Mouse (Mus musculus) left cerebral cortex, postnatal 14 days (tissue): ENCODE data around the gene Hcfc2. TPM values are rescaled to one million over a fixed set of nuclear protein-coding genes. Genes with fewer than 3 reads are reported as not detected.

Experiments
- DNase-seq, 2 experiments: peaks; one replicate each; pipeline ENCODE4 v3.0.0; 2021 to 2022; ENCODE audit warnings: low spot score in 2 of 2, mixed read lengths in 1 of 2
- intact Hi-C: fragments of 180-260 bp; cut with DNase I; formaldehyde crosslinking; loops from one replicate; pipeline ENCODE4 v1.15.1; 2025
- total RNA-seq, 2 experiments: library from RNA; stranded (reverse); gene quantifications; 2 replicates each; pipeline ENCODE4 v1.2.3; 2021

Hcfc2 gene
- total RNA-seq, 2 experiments from 2014 or later = 33.0 to 36.3 TPM

- intact Hi-C loops = loop anchor here (5.0 kb wide), 1 partner anchor 65 kb away; no protein-coding TSS in a partner anchor
- no peak for DNase-seq
These were observed 1.4 kb downstream of the Hcfc2 start for GRCm38 (mm10) chr10:82697305-82697898.

DNA sequence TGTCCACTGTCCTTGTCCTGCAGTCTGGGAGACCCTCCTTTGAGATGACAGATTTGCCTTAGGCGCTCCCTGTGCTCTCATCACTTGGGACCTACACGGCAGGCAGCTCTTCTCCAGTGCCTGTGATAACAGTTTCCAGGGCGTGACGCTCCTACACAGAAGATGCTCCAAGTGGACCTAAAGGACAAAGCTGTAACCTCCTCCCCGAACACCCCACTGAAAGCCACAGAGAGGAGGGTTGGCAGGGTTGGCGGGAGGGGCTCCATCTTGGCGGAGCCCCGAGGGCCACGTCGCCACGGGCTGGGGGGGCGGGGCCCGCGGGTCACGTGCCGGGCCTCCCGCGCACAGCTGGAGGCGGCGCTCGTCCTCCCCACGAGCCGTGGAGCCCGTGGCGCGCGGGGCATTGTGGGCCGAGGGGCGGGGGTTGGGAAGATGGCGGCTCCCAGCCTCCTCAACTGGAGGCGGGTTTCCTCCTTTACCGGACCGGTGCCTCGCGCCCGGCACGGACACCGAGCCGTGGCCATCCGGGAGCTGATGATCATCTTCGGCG, 2.8 kb downstream of the Hcfc2 start:
- intact Hi-C loops = loop anchor here (5.0 kb wide), 1 partner anchor 66 kb away; no protein-coding TSS in a partner anchor
- DNase-seq = peak; percentile 79 to 89

DNA sequence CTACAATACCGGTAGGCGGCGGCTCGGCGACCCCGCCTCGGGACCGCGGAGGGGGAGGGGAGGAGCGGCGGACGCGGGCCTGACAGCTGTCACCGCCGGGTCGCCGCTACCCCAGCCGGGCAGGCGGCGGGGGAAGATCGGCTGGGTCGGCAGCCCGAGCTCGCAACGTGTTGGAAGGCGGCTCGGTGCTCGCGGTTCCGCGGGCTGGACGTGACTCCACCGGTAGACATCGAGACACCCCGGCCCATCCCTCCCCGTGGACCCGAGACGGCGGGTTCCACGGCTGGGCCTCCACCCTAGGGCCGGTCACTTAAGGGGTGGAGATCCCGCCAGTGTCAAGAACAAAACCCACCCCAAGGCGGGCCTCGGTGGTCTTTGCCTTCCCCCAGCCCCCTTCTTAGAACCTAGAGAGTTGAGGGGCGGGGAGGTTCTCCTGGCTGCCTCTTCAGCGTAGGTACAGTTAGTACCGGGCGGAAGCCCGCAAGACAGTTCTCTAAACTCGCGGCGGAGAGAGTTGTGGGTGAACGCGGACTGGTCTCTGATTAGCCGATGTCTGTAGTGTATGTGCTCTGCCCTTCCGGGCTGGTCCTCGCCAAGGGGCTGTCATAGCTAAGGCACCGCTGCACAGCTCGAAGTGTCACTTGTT, 3.5 kb downstream of the Hcfc2 start:
- peak in 1 of 2 experiments; percentile 30 for DNase-seq
- intact Hi-C loops = loop anchor here (5.0 kb wide), 1 partner anchor 67 kb away; no protein-coding TSS in a partner anchor

- peak in 1 of 2 experiments; percentile 45 for DNase-seq
- intact Hi-C loops = no loop called here
These were observed 45.4 kb downstream of the Hcfc2 start for GRCm38 (mm10) chr10:82741354-82741753.

DNA sequence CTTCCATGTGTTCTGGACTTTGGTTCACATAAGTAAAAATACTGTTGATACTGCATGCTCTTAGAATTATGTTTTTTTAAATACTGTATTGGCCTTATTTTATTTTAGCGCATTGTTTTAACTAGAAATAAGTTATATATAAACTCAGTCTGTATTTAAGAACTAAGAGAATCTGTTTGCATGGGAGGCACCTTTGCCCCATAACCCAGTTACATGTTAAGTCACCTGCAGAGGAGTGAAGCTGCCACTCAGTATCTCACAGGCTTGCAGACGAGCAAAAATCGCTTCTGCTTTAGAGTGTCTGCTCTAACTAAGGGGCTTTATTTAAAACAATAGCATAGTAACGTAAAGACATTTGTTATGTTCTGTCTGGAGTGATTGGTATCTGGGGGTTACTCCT, 45.9 kb downstream of the Hcfc2 start:
- DNase-seq = no peak
- intact Hi-C loops = no loop called here

DNA sequence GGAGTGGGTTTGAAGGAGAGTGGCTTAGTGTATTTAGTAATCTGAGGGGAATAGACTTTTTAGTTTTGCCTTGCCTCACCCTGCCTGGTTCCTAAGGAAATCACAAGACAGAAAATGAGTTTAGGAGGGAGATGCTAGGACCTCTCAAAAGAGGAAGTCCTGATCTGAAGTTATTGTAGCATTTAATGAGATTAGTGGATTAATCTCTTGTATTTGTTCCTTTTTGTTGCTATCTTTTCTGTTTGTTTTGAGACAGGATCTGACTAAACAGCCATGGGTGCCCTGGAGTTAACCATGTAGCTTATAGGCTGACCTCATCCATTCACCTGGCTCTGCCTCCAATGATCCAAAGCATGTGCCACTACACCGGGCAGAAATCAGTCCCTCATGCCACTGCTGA, 46.6 kb downstream of the Hcfc2 start:
- no peak for DNase-seq
- intact Hi-C loops = no loop called here

DNA sequence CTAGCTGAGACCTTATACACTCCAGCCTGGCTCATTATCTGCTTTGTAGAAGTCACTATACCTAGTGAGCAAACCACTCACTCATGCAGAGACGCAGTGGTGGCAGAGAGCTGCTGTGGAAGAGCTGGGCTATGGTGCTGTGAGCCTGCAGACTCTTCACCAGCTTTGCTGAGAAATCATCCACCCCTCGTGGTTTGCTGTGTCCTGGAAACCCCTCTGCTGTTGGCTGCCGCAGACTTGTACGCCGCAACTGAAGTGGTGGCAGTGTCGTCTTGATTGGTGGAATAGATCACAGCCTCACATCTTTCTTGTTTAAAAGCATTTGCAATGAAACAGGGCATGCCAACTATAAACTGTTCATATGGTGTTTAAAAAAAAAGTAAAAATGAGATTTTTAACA, 48.3 kb downstream of the Hcfc2 start:
- intact Hi-C loops = no loop called here
- DNase-seq = peak in 1 of 2 experiments; percentile 60

- intact Hi-C loops = loop anchor here (5.0 kb wide), 1 partner anchor 33 kb away; no protein-coding TSS in a partner anchor
These were observed 49.3 kb downstream of the Hcfc2 start for GRCm38 (mm10) chr10:82745301-82745700.

DNA sequence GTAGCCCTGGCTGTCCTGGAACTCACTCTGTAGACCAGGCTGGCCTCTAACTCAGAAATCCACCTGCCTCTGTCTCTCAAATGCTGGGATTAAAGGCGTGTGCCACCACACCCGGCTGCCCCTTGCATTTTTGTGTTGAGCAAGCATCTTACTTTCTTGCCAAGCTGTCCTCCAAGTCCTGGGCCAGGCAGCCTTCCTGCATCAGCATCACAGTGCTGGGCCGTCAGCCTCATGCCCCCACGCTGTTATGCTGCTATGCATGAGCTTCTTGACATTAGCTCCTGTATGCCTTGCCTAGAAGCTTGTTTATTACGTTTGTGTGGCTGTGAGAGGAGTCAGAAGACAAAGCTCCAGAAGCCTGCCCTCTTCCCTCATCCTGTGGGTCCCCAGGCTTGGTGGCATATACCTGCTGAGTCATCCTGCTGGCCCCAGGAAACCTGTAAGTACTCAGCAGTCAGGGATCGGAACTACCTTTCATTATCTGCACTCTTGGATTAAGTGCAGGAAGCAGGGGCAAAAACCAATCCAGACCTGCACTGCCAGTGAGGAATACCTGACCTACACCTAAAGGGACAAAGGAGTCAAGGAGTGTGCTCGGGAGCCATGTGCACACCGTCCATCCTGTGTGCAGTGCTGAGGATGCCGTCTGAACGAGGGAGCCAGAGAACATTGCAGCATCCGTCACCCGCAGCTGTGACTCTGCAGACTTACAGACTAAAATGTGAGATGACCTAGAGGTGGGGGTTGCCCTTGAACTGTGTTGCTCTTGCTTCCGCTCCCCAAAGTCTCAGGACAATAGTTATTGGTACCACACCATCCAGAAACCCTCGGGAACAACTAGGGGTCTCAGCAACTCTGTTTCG, 51.3 kb downstream of the Hcfc2 start:
- no peak for DNase-seq
- intact Hi-C loops = loop anchor here (5.0 kb wide), 1 partner anchor 35 kb away; no protein-coding TSS in a partner anchor

More at GRCm38 (mm10) chr10:82745301-82745700, 49.3 kb downstream of the Hcfc2 start:
- DNase-seq = no peak

- DNase-seq = no peak
- intact Hi-C loops = loop anchor here (10.0 kb wide), 1 partner anchor 116 kb away; no protein-coding TSS in a partner anchor
These were observed 54.8 kb downstream of the Hcfc2 start for GRCm38 (mm10) chr10:82750778-82751177.

DNA sequence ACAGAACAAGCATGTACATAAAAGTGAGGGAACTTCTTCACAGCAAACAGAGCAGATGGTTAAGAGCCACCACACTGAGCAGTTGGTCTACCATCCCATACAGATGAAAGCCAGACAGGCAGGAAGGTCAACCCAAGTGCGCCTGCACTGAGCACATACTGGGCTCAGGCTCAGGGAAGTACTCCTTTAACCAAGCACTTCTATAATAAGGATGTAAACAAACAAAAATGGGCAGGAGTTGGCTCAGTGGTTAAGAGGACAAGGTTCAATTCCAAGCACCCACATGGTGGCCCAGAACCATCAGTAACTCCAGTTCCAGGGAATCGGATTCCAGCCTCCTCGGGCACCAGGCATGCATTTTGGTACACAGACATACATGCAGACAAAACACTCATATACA, 57.0 kb downstream of the Hcfc2 start:
- DNase-seq = no peak
- intact Hi-C loops = loop anchor here (10.0 kb wide), 1 partner anchor 118 kb away; no protein-coding TSS in a partner anchor

- intact Hi-C loops = loop anchor here (10.0 kb wide), 1 partner anchor 120 kb away; no protein-coding TSS in a partner anchor
- no peak for DNase-seq
These were observed 58.7 kb downstream of the Hcfc2 start for GRCm38 (mm10) chr10:82754642-82755041.

DNA sequence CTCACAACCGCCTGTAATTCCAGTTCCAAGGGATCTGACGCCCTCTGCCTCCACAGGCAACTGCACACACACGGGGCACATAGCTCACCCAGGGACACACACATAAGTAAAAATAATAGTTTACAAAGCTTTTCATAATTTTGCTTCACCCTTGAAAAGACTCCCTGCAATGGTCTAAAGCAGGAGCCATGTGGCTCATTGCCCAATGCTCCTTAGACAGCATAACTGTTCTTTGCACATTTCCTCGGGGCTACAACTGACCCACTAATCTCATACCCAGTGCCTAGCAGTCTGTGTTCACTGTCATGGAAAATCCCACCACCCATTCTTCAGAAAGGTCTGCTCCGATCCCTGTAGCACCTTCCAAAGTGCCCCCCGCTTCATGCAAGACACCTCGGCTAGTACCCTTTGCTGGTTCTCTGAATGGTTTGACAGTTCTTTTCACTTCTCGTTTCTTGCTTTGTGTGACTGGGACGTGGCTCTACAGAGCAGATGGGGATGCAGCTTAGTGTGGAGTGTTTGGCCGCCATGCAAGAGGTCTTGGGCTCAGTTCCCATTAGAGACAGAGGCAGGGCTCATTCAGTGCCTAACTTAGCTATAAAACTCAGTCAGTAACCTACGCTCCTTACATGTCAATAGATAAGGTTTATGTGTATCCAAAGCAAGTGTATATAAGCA, 59.4 kb downstream of the Hcfc2 start:
- intact Hi-C loops = loop anchor here (10.0 kb wide), 1 partner anchor 121 kb away; no protein-coding TSS in a partner anchor
- DNase-seq = no peak

DNA sequence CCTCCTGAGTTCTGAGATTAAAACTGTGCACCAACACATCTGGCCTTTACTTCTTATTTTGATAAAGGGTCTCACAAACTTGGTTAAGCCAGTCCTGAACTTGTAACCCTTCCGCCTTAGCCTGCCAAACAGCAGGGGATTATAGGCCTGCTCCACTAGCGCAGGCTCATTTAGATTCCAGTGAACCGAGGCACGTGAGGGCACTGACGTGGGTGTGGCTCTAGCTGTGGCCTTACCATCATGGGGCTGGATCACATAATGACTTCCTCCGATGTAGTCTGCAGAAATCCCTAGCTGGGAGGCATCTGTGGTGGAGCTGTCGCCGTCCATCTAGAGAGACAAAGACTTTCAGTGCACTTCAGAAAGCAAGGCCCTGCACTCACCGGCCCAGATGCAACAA, 60.5 kb downstream of the Hcfc2 start:
- no peak for DNase-seq

DNA sequence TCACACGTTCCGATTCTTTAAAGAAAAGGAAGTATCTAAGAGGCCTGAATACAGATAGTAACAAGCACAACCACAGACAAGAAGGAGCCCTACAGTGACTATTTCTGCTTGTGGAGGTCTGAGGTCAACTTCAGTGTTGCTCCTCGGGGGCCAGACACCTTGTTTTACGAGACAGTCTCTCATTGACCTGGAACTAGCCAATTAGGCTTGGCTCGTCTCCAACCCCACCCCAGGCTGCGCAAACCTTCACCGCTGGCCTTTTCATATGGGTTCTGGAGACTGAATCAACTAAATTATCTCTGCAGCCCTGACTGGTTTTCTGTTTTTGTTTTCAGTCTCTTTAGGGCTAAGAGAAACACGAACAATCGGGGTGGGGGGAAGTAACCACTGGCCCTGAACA, 61.4 kb downstream of the Hcfc2 start:
- intact Hi-C loops = loop anchor here (10.0 kb wide), 1 partner anchor 123 kb away; no protein-coding TSS in a partner anchor

More for the DNA sequence above, 60.5 kb downstream of the Hcfc2 start:
- intact Hi-C loops = loop anchor here (10.0 kb wide), 1 partner anchor 122 kb away; no protein-coding TSS in a partner anchor

GRCm38 (mm10) chr10:82758368-82758767, 62.4 kb downstream of the Hcfc2 start:
- intact Hi-C loops = loop anchor here (10.0 kb wide), 1 partner anchor 124 kb away; no protein-coding TSS in a partner anchor
- no peak for DNase-seq

More for the DNA sequence above, 61.4 kb downstream of the Hcfc2 start:
- DNase-seq = no peak

DNA sequence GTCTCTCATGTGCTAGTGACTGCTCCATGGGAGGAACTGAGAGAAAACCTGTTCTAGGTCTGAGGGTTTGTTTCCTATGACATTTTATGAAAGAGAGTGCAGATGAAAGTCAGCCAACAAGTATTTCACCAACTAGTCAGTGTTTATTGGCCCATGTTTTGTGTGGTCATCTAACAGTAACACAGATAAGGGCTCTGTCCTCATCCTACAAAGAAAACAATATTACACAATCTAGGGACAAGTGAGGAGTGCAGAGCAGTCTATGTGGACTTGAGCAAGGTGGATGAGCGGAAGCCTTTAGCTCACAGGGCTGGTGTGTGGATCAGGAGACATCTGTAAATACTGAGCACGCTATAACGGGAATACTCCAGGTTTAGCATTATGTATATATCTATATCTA, 62.9 kb downstream of the Hcfc2 start:
- intact Hi-C loops = loop anchor here (10.0 kb wide), 1 partner anchor 124 kb away; no protein-coding TSS in a partner anchor
- DNase-seq = no peak

- intact Hi-C loops = loop anchor here (5.0 to 10.0 kb wide), 2 partner anchors 103 to 125 kb away; no protein-coding TSS in a partner anchor
- no peak for DNase-seq
These were observed 63.7 kb downstream of the Hcfc2 start for GRCm38 (mm10) chr10:82759706-82760105.
